Mouse (Mus musculus) erythroblast, adult 5-6 weeks (primary cell): Measurements from ENCODE around the gene Antxr1. TPM values are rescaled to one million over a fixed set of nuclear protein-coding genes. Genes with fewer than 3 reads are reported as not detected.

ENCODE experiments used
- ATAC-seq: replicated peaks from 2 replicates; pipeline ENCODE4 v1.8.0; 2016; ENCODE audit warnings: moderate number of reproducible peaks, mild to moderate bottlenecking, moderate TSS enrichment, inconsistent platforms; ENCODE audit not compliant: poor library complexity, low FRiP score, severe bottlenecking
- total RNA-seq, 2 experiments: library from RNA; stranded (forward) in 1 of 2; stranded (reverse) in 1 of 2; fragments of 150-400 nt in 1 of 2; fragments of 200-764, 138-1000 nt in 1 of 2; gene quantifications; 2 replicates each; pipeline versions ENCODE4 v1.2.3 to v1.2.4; 2015 to 2017; ENCODE audit warnings: low replicate concordance in 2 of 2

The Antxr1 gene
- total RNA-seq, 2 experiments from 2014 or later = not detected

DNA sequence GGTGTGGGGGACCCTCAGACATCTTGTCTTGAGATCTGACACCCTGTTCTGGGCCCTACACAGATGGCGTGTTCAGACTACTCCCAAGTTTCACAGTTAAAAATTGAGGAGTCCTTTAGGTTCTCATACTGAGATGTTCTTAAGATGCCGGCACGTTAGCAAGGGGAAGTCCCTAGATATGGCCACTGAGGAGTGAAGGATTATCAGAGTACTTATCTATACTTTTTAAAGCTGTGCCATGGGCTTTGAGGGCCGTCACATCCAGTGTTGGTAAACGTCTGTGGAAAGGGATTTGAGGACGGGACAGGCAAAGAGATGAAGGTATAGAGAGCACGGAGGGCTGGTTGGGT lies 182.4 kb downstream of the Antxr1 start:
- ATAC-seq = no peak

DNA sequence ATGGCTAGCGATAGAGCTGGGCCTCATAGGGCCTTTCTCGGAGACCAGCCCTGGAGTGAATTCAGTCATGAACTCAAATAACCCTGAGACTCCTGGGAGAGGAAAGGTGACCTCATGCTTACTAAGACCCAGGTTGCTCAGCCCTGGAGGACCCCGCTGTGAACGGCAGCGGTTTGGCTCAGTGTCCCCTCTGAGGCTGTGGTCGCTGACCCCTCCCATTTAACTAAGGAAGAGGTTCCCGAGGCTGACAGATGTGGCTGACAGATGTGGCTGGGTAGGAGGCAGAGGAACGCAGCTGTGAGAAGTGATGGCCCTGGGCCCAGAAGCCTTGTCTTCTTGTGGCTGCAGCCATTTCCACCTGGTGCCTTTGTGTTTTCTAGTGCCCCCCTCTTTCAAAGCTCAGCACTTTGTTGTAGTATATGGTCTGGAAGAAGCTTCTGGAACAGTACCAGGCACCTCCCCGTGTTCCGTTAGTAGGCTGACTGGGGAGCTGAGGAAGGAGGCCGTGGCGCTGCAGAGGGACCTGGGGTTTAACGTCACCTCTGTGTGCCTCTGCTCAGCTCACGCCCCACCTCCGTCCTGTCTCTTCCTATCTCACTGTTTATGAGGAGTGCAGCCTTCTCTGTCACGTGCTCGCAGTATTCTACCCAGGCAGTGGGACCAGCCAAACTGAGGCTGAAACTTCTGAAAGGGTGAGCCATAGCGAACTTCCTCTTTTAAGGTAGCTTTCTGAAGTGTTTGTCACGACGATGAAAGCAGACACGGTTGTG lies 183.0 kb downstream of the Antxr1 start:
- ATAC-seq = peak; percentile 56; the same call in 1 of the 2 replicates

DNA sequence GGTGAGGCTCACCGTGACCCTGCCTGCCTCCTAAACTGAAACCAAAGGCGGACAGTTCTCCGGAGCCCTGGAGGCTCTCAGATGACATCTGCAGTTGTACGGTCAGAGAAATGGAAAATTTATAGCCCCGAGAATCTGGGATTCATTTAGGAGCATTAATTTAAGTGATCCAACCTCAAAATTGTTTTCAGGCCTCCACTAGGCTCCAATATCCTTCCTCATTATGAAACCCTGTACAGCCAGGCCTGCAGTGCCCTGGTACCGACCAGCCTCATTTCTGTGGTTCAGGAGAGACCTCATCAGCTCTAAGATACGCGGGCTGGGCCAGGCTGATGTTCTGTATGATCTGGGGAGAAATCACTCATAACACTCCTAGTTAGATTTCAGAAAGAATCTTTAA lies 184.2 kb downstream of the Antxr1 start:
- no peak for ATAC-seq

DNA sequence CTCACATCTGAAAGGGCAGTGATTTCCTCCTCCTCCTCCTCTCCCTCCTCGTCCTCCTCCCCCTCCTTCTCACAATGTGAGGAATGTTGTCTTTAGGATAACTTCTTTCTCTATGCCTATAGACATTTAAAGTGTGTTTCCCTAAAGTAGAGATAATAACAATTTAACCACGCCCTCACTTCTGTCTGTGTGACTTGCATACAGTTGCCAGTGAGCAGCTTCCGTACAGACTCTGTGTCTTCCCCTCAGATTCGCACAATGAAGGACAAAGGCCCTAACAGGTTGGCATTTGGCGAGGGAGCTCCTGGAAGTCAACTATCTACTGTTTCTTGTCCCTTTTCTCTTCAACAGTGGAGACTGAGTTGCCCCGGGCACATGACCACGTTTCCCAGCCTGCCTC lies 185.2 kb downstream of the Antxr1 start:
- ATAC-seq = no peak

DNA sequence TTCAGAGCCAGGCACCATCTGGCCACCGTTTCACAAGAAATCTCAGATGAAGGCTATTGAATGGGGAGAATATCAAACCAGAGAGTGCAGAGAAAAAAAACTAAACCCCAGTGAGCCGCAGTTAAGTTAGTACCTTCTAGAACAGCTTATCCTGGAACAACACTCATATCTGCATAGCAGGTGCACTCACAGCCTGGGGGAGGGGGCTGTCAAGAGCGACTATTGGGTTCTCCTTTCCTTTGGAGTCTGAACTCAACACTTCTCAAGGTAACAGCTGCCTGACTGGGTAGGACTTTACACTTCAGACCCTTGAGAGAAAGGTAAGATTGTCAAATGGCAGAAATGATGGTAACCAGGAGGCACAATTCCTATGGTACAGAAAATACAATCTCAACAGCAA lies 187.7 kb downstream of the Antxr1 start:
- ATAC-seq = no peak

DNA sequence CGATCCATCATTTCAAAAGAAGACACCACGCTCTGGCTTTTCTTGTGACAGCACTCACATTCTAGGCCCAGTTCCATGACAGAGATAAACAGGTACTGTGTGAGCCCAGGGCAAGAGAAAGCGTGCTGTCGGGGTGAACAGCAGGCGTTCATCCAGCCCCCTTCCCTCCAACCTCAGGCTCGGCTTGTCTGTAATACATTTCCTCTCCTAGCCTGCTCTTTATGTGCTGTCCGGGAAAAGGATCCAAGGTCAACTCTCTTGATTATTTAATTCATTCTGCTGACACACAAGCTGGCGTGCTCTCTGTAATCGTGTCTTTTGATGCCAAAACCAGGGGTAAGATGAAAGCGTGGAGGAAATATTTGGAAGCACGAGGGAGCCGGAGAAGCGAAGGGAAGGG lies 192.0 kb downstream of the Antxr1 start:
- ATAC-seq = no peak

DNA sequence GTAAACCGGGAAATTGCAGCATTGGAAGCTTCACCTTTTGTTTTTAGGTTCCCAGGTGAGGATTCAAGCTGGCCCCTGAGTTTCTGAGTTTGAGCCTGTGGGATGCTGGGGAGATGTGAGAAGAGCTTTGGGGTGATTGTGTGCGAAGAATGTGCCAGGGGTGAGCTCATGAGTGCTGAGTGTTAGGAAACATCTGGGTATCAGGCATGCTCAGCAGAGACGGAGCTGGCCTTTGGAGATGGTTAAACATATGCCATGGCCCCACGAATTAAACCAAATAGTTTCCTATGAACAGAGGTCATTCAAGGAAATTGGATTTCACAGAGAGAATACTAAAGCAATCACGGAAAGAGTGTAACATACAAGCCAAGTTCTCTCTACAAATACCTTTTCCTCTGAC lies 193.4 kb downstream of the Antxr1 start:
- no peak for ATAC-seq

DNA sequence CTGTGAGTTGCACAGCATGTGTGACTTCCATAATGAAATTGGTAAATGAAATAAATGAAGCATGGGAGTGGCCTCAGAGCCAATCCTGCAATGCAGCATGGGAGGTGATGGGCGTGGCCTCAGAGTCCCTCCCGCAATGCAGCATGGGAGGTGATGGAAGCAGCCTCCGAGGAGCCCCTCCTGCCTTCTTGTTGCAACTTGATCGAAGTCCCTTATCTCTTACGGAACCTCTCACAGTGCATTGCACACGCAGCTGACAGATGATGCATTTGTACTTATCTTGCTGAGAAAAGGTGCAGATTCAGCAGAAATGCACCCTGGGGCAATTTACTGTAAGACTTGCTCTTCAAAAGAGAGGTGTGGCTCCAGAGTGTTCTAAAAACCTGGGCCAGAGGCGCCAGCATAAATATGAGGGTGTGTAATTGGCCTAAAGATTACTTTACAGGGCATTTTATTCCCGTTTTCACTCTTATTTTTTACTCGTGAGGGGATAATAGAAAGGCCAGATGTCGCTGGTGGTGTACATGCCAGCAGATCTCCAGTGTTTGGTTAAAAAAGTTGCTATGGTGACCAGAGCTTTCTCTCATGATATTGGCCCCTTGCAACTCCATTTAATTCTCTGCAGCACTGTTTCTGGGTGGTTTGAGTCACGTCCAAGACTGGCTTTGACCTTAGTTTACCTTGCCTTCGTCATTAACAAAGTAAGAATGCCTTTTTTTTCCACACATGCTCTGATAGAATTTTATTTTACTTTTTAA lies 195.6 kb downstream of the Antxr1 start:
- ATAC-seq = peak; percentile 61; the same call in 1 of the 2 replicates

DNA sequence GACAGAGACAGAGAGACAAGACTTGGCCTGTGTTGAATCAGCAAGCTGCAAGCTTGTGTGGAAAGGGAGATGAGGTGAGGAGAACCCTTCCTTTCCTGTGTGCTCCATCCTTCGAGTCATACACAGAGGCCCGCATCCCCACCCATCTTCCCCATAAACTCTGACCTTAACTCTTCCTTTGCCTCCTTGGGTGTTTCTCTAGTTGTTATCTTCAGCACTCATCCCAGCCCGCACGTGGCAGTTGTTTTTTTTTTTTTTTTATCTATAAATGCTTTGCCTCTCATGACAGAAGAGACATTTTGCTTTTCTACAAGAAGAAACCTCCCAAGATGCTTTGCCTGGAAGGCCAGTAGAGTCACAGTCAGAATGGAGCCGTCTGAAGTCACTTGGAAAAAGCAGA lies 197.1 kb downstream of the Antxr1 start:
- no peak for ATAC-seq

DNA sequence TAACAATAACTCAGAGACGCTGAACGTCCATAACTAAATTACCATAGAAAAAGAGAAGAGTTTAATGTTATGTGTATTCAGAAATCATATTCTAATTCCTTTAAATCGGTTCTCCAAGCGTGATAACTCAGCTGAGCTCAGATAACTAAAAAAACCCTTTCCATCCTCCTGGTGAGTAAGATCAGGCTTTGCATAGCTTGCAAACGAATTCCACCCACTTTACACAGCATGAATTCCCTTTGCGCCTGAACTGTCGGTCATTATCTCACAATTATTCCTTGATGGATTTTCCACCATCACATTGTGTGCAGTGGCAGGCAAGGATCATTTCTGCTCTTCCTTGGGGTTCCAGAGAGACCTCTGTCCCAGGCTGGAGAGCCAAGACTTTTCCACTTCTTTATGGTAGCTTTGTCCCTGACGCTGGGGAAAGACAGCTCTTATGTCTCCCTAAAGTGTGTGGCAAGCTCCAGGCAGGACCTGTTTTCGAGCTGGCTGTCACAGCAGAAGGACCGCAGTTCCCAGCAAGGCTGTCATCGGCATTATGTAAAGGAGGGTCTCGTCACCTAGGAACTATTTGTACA lies 201.6 kb downstream of the Antxr1 start:
- ATAC-seq = no peak

DNA sequence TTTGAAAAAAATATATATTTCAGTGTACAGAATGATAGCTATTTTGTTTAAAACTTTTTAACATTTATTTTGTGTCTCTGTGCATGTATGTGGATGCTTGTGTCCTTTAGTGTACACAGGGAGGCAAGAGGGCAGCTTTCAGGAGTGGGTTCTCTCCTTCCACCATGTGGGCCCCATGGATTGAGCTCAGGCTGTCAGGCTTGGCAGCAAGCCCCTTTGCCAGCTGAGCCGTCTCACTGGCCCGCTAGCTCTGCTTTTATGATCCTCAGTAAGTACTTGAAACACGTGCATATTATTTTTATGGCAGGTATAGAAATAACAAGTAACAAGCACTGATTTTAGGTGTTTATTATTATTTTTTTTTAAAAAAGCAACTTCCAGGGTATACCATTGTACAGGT lies 202.1 kb downstream of the Antxr1 start:
- no peak for ATAC-seq

DNA sequence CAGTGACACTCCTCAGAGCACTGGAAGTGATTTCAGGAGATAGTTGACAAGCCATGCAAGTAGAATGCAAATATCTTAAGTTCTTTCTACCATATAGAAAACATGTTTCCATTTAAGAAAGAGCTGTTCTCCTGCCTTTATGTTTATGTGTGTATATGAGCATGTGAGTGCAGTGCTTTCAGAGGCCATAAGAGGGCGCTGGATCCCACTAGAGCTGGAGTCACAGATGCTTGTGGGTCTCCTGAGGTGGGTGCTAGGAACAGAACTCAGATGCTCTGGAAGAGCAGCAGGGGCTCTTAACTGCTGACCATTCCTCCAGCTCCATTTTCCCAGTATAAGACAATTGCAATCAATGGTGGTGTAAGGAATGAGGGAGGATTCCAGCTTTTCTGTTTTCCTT lies 204.5 kb downstream of the Antxr1 start:
- no peak for ATAC-seq

DNA sequence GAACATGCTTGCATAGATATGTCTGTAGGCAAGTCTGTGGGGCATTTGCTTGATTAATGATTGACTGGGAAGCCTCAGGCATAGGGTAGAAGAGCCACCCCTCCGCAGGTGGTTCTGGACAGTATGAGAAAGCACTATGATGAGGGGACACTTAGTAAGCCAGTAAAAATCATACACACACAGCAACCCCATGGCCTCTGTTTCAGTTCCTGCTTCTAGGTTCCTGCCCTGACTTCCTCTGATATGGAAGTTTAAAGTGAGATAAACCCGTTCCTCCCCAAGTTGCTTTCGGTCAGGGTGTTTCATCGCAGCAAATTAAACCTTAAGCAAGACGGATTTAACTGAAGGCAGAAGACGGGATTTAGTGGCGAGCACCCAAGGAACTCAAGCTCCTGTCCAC lies 205.0 kb downstream of the Antxr1 start:
- no peak for ATAC-seq

DNA sequence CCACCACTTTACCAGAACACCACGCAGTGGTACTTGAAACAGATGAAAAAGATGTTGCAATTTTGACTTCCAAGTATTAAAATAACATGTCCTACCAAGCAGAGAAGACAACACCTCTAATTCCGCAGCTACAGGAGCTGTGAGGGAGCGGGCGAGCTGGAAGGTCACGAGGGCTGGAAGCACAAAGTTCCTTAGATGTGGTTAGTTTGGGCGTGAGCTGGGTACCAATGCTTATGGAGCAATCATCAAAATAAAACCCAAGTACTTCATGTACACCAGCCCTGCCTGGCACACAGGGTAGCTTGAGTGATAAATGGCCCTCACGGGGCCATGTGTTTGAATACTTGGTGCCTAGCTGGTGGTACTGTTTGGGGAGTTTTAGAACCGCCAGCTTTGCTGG lies 205.8 kb downstream of the Antxr1 start:
- no peak for ATAC-seq

DNA sequence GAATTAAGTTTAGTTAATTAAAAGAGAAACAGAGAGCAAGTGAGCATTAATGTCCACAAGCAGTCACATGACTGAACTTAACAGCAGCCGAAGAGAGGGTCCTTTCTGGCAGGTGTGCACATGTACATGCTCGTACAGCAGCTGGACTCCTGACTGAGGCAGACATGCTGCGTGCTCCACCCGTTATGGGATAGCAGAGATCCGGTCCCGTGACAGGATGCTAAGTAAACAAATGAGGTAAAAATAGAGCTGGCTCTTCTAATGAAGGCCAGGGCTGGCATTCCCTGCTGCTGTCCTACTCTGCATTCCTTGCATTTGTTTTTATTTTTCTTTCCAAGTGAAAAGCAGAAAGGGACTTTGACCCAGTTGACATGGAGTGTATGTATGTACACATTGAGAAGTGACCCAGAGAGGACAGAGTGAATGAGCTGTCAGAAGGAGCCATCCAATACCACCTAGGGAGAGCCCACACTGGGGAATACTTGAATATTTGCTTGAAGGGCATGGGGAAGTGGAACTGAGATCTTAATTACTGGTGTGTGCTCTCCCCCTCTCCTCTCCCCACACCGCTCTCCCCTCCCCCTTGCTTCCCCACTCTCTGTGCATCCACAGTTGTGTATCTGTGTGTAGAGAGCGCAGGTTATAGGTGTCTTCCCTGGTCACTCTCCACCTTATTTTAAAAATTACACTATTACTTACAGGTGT lies 208.4 kb downstream of the Antxr1 start:
- ATAC-seq = no peak

DNA sequence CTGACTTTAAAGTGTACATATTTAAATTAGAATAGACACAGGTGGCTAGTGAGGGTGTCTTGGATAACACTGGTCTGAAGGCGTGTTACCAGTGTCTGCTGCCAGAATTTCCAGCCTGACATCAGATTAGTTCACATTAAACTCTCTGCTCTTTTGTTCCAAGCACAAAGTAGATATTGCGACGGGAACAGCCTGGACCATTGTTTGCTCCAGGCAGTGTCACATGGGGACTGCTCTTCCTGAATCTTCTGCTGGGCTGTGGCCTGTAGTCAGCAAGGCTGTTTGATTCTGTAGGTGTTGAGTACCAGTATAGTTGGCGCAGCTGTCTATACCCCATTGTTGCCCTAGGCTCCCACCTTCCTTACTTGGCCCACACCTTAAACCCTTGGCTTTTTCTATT lies 211.6 kb downstream of the Antxr1 start:
- no peak for ATAC-seq

DNA sequence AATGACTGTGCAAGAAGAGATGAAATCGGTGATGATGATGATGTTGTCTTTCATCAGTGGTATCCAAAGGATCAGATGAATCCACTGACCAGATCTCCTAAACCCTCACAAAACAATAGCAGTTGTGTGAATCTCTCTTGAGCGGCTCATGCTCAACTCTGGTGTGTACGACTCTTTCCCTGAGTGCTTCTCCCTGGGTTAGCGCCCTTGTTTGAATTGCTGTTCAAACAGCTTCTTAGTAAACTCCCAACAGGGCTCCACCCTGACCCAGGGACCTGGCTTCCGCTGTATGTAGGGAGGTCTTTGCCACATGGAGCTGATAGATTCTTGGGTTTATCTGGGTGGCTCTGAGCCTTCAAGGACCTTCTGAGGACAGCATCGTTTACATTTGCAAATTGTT lies 212.2 kb downstream of the Antxr1 start:
- ATAC-seq = no peak

DNA sequence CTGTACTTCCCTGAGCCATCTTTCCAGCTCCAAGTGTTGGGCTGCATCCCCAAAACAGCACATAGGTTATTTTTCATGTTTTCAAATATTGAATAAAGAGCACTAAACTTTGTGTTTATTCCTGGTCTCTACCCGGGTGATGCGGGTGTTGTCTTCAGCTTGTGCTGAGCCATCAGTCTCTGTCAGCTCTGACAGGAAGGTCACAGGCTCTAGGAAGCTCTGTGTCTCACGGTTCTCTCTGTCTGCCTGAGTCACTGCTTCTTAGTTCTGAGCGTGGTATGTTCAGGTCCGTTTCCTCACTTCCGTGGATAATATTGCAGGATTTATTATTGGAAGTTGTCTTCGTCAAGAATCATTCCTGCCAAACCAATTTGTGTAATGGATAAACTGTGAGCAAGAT lies 213.7 kb downstream of the Antxr1 start:
- no peak for ATAC-seq

DNA sequence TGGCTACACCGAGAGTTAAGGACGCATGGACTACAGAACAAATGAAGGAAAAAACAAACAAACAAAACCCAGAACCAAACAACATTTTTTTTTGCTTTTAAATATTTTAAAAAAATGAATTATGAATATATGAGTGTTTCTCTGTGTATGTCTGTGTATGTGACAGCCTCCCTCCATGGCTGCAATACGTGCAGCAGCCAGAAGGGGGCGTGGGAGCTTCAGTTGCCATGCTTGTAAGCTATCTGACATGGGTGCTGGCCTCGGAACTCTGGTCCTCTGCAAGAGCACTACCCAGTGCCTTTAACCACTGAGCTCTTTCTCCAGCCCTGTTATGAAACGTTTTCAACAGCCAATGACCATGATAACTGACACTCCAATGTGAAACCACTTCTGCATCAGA lies 215.0 kb downstream of the Antxr1 start:
- ATAC-seq = no peak

DNA sequence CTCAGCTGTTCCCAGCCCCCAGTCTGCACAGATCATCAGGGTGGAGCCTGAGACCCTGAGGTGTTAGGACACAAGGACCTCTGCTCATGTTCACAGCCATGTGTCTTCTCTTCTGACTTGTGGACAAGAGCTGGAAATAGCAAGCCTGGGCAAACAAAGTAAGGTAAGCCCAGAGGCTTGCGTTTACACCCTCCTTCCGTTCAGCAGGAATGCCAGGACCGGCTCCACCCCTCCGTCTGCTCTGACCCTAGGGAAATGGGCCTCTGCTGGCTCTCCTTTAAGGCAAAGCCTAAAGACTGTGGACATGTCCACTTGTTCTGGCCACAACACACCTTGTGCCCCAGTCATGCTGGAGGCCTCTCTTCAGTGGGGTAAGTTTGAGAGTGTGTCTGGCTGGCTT lies 215.6 kb downstream of the Antxr1 start:
- ATAC-seq = no peak
